In the genomic region with DNA sequence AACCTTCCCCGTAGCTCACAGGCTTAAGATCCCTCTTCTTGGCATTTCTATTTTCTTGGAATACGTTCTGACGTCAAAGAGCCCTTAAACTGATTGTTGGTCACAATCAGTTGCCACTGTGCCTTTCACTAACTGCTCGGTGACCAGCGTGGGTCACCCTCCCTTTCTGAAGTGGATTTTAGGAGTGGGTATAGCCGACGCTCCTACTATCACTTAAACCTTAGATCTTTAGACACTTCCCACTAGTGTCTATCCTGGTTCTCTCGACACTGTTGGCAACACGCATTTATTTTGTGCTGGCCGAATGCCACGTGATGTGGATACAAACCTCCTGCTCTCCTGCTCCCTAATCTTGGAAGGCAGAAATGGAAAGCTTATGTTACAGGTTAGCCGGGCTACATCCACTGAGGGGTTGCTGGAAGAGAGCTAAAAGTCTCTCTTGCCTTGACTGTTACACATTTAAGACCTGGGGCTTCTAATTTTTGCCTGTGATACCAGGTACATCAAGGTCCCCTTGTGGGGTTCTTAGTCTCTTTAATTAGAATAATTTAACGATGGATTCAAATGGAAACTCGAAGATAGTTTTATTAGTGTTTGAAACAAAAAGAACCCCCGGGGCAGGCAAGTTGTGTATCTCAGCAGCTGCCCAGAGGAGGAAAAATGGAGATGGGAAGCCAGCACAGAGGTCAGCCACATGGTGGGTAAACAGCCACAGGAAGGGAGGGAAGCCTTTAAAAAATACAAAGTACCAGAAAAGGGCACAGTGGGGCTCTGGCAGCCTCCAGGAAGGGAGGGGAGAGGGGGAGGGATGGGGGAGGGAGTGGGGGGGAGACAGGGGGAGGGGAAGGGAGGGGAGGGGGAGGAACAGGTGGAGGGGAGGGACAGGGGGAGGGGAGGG, we compare ENCODE assay signal across 11 mouse cellular contexts. TPM values are rescaled to one million over a fixed set of nuclear protein-coding genes. Genes with fewer than 3 reads are reported as not detected.
DNase-seq lines count a peak whose midpoint lies in the region; ATAC-seq and TF ChIP-seq lines count a peak whose summit lies in the region.
"Had no signal": no experiment of that assay in that cellular context is flagged by ENCODE, and none has a peak within 500 bp of the region (broad histone marks: within the 10 kb centered on the region; RNA-seq: fewer than 3 reads in every experiment).

No protein-coding gene starts in this region.

- in situ Hi-C loops in ES-E14 (cut with MboI; ENCODE audit: low sequenced_read_pairs in 2 of 2, unreplicated experiment in 2 of 2) = no loop called here

- no peaks in the 10 kb centered on the region for H3K36me3 ChIP-seq in hindbrain, embryonic 13.5 days
- H3K36me3 ChIP-seq in hindbrain, embryonic 12.5 days = no peaks in the 10 kb centered on the region
- no peaks in the 10 kb centered on the region for H3K36me3 ChIP-seq in ES-E14 (ENCODE audit: control insufficient read depth, insufficient read depth, low read length, poor library complexity, severe bottlenecking)
- H3K36me3 ChIP-seq: hindbrain, embryonic 15.5 days had no signal

- H3K4me2 ChIP-seq in hindbrain, embryonic 13.5 days = no peak overlapping the region
- no peak overlapping the region for H3K4me2 ChIP-seq in hindbrain, embryonic 12.5 days (replicated peaks)
- H3K4me2 ChIP-seq: hindbrain, embryonic 15.5 days had no signal

- no peaks in the 10 kb centered on the region for H3K27me3 ChIP-seq in hindbrain, embryonic 13.5 days
- no peaks in the 10 kb centered on the region for H3K27me3 ChIP-seq in hindbrain, embryonic 12.5 days
- H3K27me3 ChIP-seq: hindbrain, embryonic 15.5 days; Patski had no signal

- no peak overlapping the region for H3K4me3 ChIP-seq in hindbrain, embryonic 13.5 days
- H3K4me3 ChIP-seq in hindbrain, embryonic 12.5 days = no peak overlapping the region
- peak overlapping the region; percentile 8 to 14; a peak in 1 of 4 replicates for H3K4me3 ChIP-seq in ES-E14 (ENCODE audit: insufficient read depth in 1 of 2, low read depth in 1 of 2, low read length in 2 of 2, poor library complexity in 1 of 2, severe bottlenecking in 1 of 2)
- H3K4me3 ChIP-seq: hindbrain, embryonic 15.5 days had no signal

- H3K9ac ChIP-seq in hindbrain, embryonic 13.5 days = no peak overlapping the region
- no peak overlapping the region for H3K9ac ChIP-seq in hindbrain, embryonic 12.5 days
- peak overlapping the region; percentile 55; the same call in 1 of the 2 replicates for H3K9ac ChIP-seq in ES-E14 (ENCODE audit: insufficient read depth, low read depth, low read length, poor library complexity, severe bottlenecking)
- H3K9ac ChIP-seq: hindbrain, embryonic 15.5 days had no signal

- DNase-seq in ES-E14 (ENCODE audit: low read depth, low spot score) = no peak
- peak; percentile 45 to 52 for DNase-seq in cerebellum, postnatal 10 days
- peak; percentile 30 for DNase-seq in induced T-regulatory cell, adult 2 months (ENCODE audit: low read depth)
- no peak for DNase-seq in frontal cortex, adult 2 months (ENCODE audit: extremely low spot score in 1 of 2, low spot score in 1 of 2)
- no peak for DNase-seq in ovary, postnatal 14 days (ENCODE audit: low spot score)
- no peak for DNase-seq in frontal cortex, postnatal 14 days (ENCODE audit: low spot score in 2 of 2)

- ATAC-seq in hindbrain, embryonic 13.5 days (ENCODE audit: low FRiP score) = no peak
- no peak for ATAC-seq in hindbrain, embryonic 12.5 days (ENCODE audit: low FRiP score)
- ATAC-seq: Patski had no signal

- peaks cover 14% of the 10 kb centered on the region for H3K4me1 ChIP-seq in hindbrain, embryonic 13.5 days (replicated peaks)
- no peaks in the 10 kb centered on the region; the same call in 1 of the 2 replicates for H3K4me1 ChIP-seq in hindbrain, embryonic 12.5 days
- peaks cover 2 to 8% of the 10 kb centered on the region in 2 experiments; a peak in 3 of 4 replicates for H3K4me1 ChIP-seq in ES-E14 (ENCODE audit: control insufficient read depth in 2 of 2, insufficient read depth in 2 of 2, low read length in 2 of 2, poor library complexity in 1 of 2)
- H3K4me1 ChIP-seq: hindbrain, embryonic 15.5 days had no signal

- H3K9me3 ChIP-seq in hindbrain, embryonic 13.5 days = no peaks in the 10 kb centered on the region
- no peaks in the 10 kb centered on the region for H3K9me3 ChIP-seq in hindbrain, embryonic 12.5 days (replicated peaks)
- no peaks in the 10 kb centered on the region for H3K9me3 ChIP-seq in ES-E14 (ENCODE audit: control insufficient read depth, insufficient read depth, low read depth, low read length)
- H3K9me3 ChIP-seq: hindbrain, embryonic 15.5 days had no signal

- H3K27ac ChIP-seq in hindbrain, embryonic 13.5 days = peak overlapping the region; percentile 40
- H3K27ac ChIP-seq in hindbrain, embryonic 12.5 days = no peak overlapping the region
- H3K27ac ChIP-seq in ES-E14 (ENCODE audit: insufficient read depth, low read depth, low read length, poor library complexity, severe bottlenecking) = peak overlapping the region; percentile 63; the same call in 1 of the 2 replicates

- 58% methylated on average over 15 of the region's 15 CpGs for WGBS in hindbrain, embryonic 13.5 days
- WGBS in hindbrain, embryonic 12.5 days = 53% methylated on average over 15 of the region's 15 CpGs

TF ChIP-seq in ES-E14, 5 proteins besides CTCF, POLR2A, EP300 and RAD21:
- no peak for TF ChIP-seq MAFK (IDR thresholded peaks at IDR 0.05; ENCODE audit: insufficient read depth, low read depth, low read length)

RNA-seq across cellular contexts. Expression of gene Dapl1, which starts 13.2 kb away (rescaled TPM):
- polyA plus RNA-seq in hindbrain, embryonic 13.5 days (2015; fragmentation: Nextera tagmentation; extraction: Ambion mirVana) = 1.6 TPM in 1 of 2 replicates, not detected in the other
- polyA plus RNA-seq in hindbrain, embryonic 12.5 days (2016; fragmentation: Nextera tagmentation; extraction: Ambion mirVana) = 1.6 and 3.4 TPM in 2 replicates
- total RNA-seq in ES-E14 (2012; rRNA removed) = not detected in 2 replicates
- polyA plus RNA-seq in frontal cortex, adult 2 months (2012; rRNA removed) = 1.7 and 2.3 TPM in 2 replicates
- total RNA-seq: liver, adult 2 months had no signal
- polyA plus RNA-seq: liver, adult 2 months; Patski had no signal

Comparison
In these comparisons a context has a peak if more than half of its experiments do, and no peak if none do; other contexts are left out.
1. H3K4me3 ChIP-seq: peak in ES-E14 (2 of 2); none in hindbrain, embryonic 13.5 days (single experiment) and hindbrain, embryonic 12.5 days (single experiment).
2. DNase-seq: peak in cerebellum, postnatal 10 days (2 of 2) and induced T-regulatory cell, adult 2 months (single experiment); none in ES-E14 (single experiment), frontal cortex, adult 2 months (0 of 2), ovary, postnatal 14 days (single experiment) and frontal cortex, postnatal 14 days (0 of 2).